Mouse (Mus musculus) megakaryocyte progenitor cell, adult 5-6 weeks (primary cell): ENCODE data around the gene Hsd17b13. TPM values are rescaled to one million over a fixed set of nuclear protein-coding genes. Genes with fewer than 3 reads are reported as not detected.

Experiments
- total RNA-seq, 2 experiments: library from RNA; stranded (forward) in 1 of 2; stranded (reverse) in 1 of 2; fragments of 157-497, 149-512 nt in 1 of 2; fragments of 200-1000 nt in 1 of 2; gene quantifications; 2 replicates each; pipeline versions ENCODE4 v1.2.3 to v1.2.4; 2015 to 2017

Hsd17b13 gene
- total RNA-seq, 2 experiments from 2014 or later = 0.12 TPM; not detected in 1

Other genes with a start within 250 kb of the Hsd17b13 start
- gene Klhl8, start 66.2 kb downstream of the Hsd17b13 start, total RNA-seq (2015) = 0.71 and 2.2 TPM in 2 replicates
- gene Klhl8, start 66.2 kb downstream of the Hsd17b13 start, total RNA-seq (2017) = 1.8 and 2.9 TPM in 2 replicates
- gene Hsd17b11, start 44.5 kb upstream of the Hsd17b13 start, total RNA-seq (2015) = 76.9 and 81.8 TPM in 2 replicates
- 90.0 and 93.6 TPM in 2 replicates for gene Hsd17b11, start 44.5 kb upstream of the Hsd17b13 start, total RNA-seq (2017)
- gene Nudt9, start 68.9 kb upstream of the Hsd17b13 start, total RNA-seq (2015) = 26.1 and 27.6 TPM in 2 replicates
- gene Nudt9, start 68.9 kb upstream of the Hsd17b13 start, total RNA-seq (2017) = 54.8 and 64.6 TPM in 2 replicates
- not detected in 2 replicates for gene Gm17660, start 100.2 kb upstream of the Hsd17b13 start, total RNA-seq (2015)
- gene Gm17660, start 100.2 kb upstream of the Hsd17b13 start, total RNA-seq (2017) = not detected in 2 replicates
- not detected in 2 replicates for gene Sparcl1, start 136.3 kb upstream of the Hsd17b13 start, total RNA-seq (2015)
- gene Sparcl1, start 136.3 kb upstream of the Hsd17b13 start, total RNA-seq (2017) = not detected in 2 replicates
- gene Dspp, start 193.3 kb upstream of the Hsd17b13 start, total RNA-seq (2015) = not detected in 2 replicates
- not detected in 2 replicates for gene Dspp, start 193.3 kb upstream of the Hsd17b13 start, total RNA-seq (2017)
- not detected in 2 replicates for gene Dmp1, start 225.2 kb upstream of the Hsd17b13 start, total RNA-seq (2015)
- not detected in 2 replicates for gene Dmp1, start 225.2 kb upstream of the Hsd17b13 start, total RNA-seq (2017)